In the genomic region with DNA sequence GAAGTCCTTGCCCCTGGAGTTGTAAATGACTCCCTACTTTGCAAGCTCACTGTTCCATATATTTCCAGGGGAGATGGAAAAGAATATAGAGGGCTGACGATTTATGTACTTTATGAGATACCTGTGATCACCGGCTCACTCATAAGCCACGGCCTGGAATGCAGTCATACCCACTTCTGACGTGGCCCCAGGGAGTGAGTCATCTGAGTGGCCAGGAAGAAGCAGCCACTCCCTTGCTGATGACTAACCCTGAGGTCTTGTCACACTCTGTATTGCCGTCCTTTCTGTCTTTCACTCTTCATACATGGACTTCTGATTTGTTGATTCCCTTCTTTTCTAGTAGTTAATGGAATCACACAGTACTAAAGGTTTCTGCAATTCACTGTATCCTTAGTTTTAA, we compare ENCODE assay signal across 16 mouse cellular contexts.
DNase-seq lines count a peak whose midpoint lies in the region; ATAC-seq and TF ChIP-seq lines count a peak whose summit lies in the region.
"Had no signal": no experiment of that assay in that cellular context is flagged by ENCODE, and none has a peak within 500 bp of the region (broad histone marks: within the 10 kb centered on the region; RNA-seq: fewer than 3 reads in every experiment).

No protein-coding gene starts in this region.

- ATAC-seq in monocyte, adult 5-6 weeks (replicated peaks; ENCODE audit: insufficient number of reproducible peaks, low FRiP score, low TSS enrichment, poor library complexity, severe bottlenecking), result peak; percentile 86
- ATAC-seq in hindbrain, embryonic 13.5 days (ENCODE audit: low FRiP score), result no peak
- ATAC-seq: activated CD4-positive, CD25-positive, alpha-beta regulatory T cell, adult 4 months; forebrain, embryonic 15.5 days had no signal

- no peaks in the 10 kb centered on the region for H3K4me1 ChIP-seq in hindbrain, embryonic 13.5 days (replicated peaks)
- no peaks in the 10 kb centered on the region for H3K4me1 ChIP-seq in limb, embryonic 10.5 days
- H3K4me1 ChIP-seq: forebrain, embryonic 15.5 days had no signal

- H3K9ac ChIP-seq in hindbrain, embryonic 13.5 days, result no peak overlapping the region
- H3K9ac ChIP-seq: forebrain, embryonic 15.5 days had no signal

- no peaks in the 10 kb centered on the region for H3K79me2 ChIP-seq in C2C12 (ENCODE audit: control insufficient read depth, insufficient read depth)

- no peaks in the 10 kb centered on the region for H3K36me3 ChIP-seq in C2C12 (ENCODE audit: control insufficient read depth, insufficient read depth)
- H3K36me3 ChIP-seq in hindbrain, embryonic 13.5 days, result no peaks in the 10 kb centered on the region
- H3K36me3 ChIP-seq in limb, embryonic 10.5 days, result no peaks in the 10 kb centered on the region
- H3K36me3 ChIP-seq: forebrain, embryonic 15.5 days had no signal

- no peaks in the 10 kb centered on the region for H3K27me3 ChIP-seq in C2C12 (ENCODE audit: control insufficient read depth, insufficient read depth, insufficient read length)
- H3K27me3 ChIP-seq in hindbrain, embryonic 13.5 days, result no peaks in the 10 kb centered on the region
- H3K27me3 ChIP-seq in limb, embryonic 10.5 days (ENCODE audit: low read depth, poor library complexity, severe bottlenecking), result no peaks in the 10 kb centered on the region
- H3K27me3 ChIP-seq: forebrain, embryonic 15.5 days had no signal

- no peak overlapping the region for H3ac ChIP-seq in C2C12 (ENCODE audit: control insufficient read depth, insufficient read length, low read depth)

- no peak overlapping the region for H3K4me2 ChIP-seq in hindbrain, embryonic 13.5 days
- H3K4me2 ChIP-seq: forebrain, embryonic 15.5 days; midbrain, embryonic 11.5 days had no signal

- TF ChIP-seq CTCF in C2C12 (IDR thresholded peaks at IDR 0.05; ENCODE audit: control insufficient read depth, insufficient read depth, insufficient read length), result no peak

- H3K4me3 ChIP-seq in C2C12 (ENCODE audit: insufficient read depth, poor library complexity, severe bottlenecking), result no peak overlapping the region
- no peak overlapping the region for H3K4me3 ChIP-seq in hindbrain, embryonic 13.5 days
- H3K4me3 ChIP-seq in limb, embryonic 10.5 days, result no peak overlapping the region
- H3K4me3 ChIP-seq: forebrain, embryonic 15.5 days had no signal

- no peaks in the 10 kb centered on the region for H3K9me3 ChIP-seq in hindbrain, embryonic 13.5 days
- H3K9me3 ChIP-seq in limb, embryonic 10.5 days (replicated peaks), result no peaks in the 10 kb centered on the region
- H3K9me3 ChIP-seq: forebrain, embryonic 15.5 days had no signal

- DNase-seq in adrenal gland, adult 8-10 months, result peak; percentile 54
- peak; percentile 72 to 77 for DNase-seq in lung, adult 18-20 months
- no peak for DNase-seq in gastrocnemius, adult 8-10 months (ENCODE audit: low spot score in 2 of 2)
- DNase-seq in limb, embryonic 10.5 days (ENCODE audit: low spot score), result no peak
- no peak for DNase-seq in embryo, embryonic 9.5 days (ENCODE audit: extremely low spot score)
- DNase-seq: cerebellum, adult 18-20 months; heart, adult 11 months; heart, postnatal 36 days; kidney, adult 2 months; thymus, adult 18-20 months had no signal

- WGBS in hindbrain, embryonic 13.5 days, result 82% methylated on average over 5 of the region's 5 CpGs
- WGBS in limb, embryonic 10.5 days, result 78% methylated on average over 5 of the region's 5 CpGs

- no peak overlapping the region for H3K27ac ChIP-seq in hindbrain, embryonic 13.5 days
- H3K27ac ChIP-seq in limb, embryonic 10.5 days, result no peak overlapping the region
- H3K27ac ChIP-seq: forebrain, embryonic 15.5 days had no signal

- H3K79me3 ChIP-seq in C2C12 (ENCODE audit: low read depth), result no peaks in the 10 kb centered on the region

TF ChIP-seq in C2C12, 6 proteins besides CTCF, POLR2A, EP300 and RAD21:
- TF ChIP-seq CEBPB (IDR thresholded peaks at IDR 0.05; ENCODE audit: low read depth), result no peak
- peak; percentile 93 for TF ChIP-seq FOSL1 (IDR thresholded peaks at IDR 0.05; ENCODE audit: insufficient read depth, low read length, poor library complexity, severe bottlenecking)
- no peak for TF ChIP-seq MYOG (IDR thresholded peaks at IDR 0.05; ENCODE audit: control insufficient read depth, extremely low read depth, insufficient read length)
- TF ChIP-seq MAX (IDR thresholded peaks at IDR 0.05), result peak; percentile 13
- no peak for TF ChIP-seq MYOD1 (IDR thresholded peaks at IDR 0.05; ENCODE audit: control insufficient read depth, insufficient read length, low read depth)
- no peak for TF ChIP-seq USF1 (IDR thresholded peaks at IDR 0.05; ENCODE audit: low read depth)
TF ChIP-seq in C2C12: peak in this region for 2.

Comparison
In these comparisons a context has a peak if more than half of its experiments do, and no peak if none do; other contexts are left out.
1. DNase-seq: peak in adrenal gland, adult 8-10 months (single experiment) and lung, adult 18-20 months (2 of 2); none in gastrocnemius, adult 8-10 months (0 of 2), limb, embryonic 10.5 days (single experiment) and embryo, embryonic 9.5 days (single experiment).